Comparison of ENCODE assay signal across 8 mouse cellular contexts in the genomic region with DNA sequence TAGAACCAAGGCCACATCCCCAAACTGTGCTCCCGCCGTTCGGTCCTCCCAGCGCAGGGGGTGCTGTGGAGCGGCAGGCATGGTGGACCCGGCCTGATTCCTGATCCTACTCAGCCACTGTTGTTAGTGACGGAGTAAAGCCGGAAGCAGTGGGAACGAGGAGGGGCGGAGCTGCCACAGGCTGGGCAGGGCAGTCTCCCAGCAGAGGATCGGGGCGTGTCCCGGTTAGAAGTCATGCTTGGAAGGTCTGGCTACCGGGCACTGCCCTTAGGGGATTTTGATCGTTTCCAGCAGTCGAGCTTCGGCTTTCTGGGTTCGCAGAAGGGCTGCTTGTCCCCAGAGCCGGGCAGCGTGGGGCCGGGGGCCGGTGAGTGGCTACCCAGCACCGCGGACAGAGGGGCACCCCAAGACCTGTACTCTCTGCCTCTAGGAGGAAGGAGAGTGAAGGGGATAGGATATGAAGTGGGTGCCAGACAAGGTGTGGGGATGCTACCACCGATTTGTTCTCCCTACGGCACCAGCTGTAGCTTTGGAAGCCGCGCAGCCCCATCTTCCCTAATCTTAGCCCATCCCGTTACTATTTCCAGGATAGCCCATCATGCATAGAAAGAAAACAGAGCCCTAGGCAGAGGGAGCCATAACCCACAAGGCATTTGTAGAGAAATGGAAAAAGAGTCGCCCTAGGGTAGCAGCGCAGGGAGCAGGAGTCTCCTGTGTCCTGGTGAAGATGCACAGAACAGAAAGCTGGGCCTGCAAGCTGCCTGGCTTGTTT. TPM values are rescaled to one million over a fixed set of nuclear protein-coding genes. Genes with fewer than 3 reads are reported as not detected.
DNase-seq lines count a peak whose midpoint lies in the region; ATAC-seq and TF ChIP-seq lines count a peak whose summit lies in the region.

Gene Stoml1 (plus strand): TSS at position 132 of the 772 bp plus-strand sequence.

- no peaks in the 10 kb centered on the region for H3K9me3 ChIP-seq in G1E (replicated peaks)
- no peaks in the 10 kb centered on the region for H3K9me3 ChIP-seq in forebrain, postnatal 0 days (ENCODE audit: low read length)
- no peaks in the 10 kb centered on the region for H3K9me3 ChIP-seq in lung, embryonic 15.5 days

- ATAC-seq in G1E (ENCODE audit: extremely low read depth, insufficient number of reproducible peaks, low FRiP score, poor library complexity, severe bottlenecking): peak; percentile 91
- peak; percentile 99 for ATAC-seq in forebrain, postnatal 0 days
- ATAC-seq in lung, embryonic 15.5 days (ENCODE audit: borderline replicate concordance, extremely low read depth, low FRiP score, low TSS enrichment): peak; percentile 96

- TF ChIP-seq CTCF in G1E (IDR thresholded peaks at IDR 0.05; ENCODE audit: low read depth, low read length): peak; percentile 74
- peak; percentile 97 for TF ChIP-seq CTCF in forebrain, postnatal 0 days (IDR thresholded peaks at IDR 0.05; ENCODE audit: low read depth)

- peak within 1 kb of the TSS; percentile 76 for H3K27ac ChIP-seq in forebrain, postnatal 0 days (ENCODE audit: low read depth, low read length)
- peak within 1 kb of the TSS; percentile 56 for H3K27ac ChIP-seq in lung, embryonic 15.5 days

- H3K27me3 ChIP-seq in G1E (ENCODE audit: insufficient read depth, low read length): no peaks in the 10 kb centered on the region
- no peaks in the 10 kb centered on the region for H3K27me3 ChIP-seq in forebrain, postnatal 0 days (ENCODE audit: insufficient read depth, low read length)
- no peaks in the 10 kb centered on the region for H3K27me3 ChIP-seq in lung, embryonic 15.5 days

- WGBS in forebrain, postnatal 0 days: 2% methylated on average over 31 of the region's 31 CpGs
- under 1% methylated on average over 31 of the region's 31 CpGs for WGBS in lung, embryonic 15.5 days

- peak; percentile 88 for DNase-seq in G1E (ENCODE audit: low spot score)
- peak; percentile 93 to 94 for DNase-seq in cerebellum, adult 18-20 months
- peak; percentile 93 for DNase-seq in forebrain, postnatal 0 days
- peak; percentile 96 for DNase-seq in heart, postnatal 4 days
- peak; percentile 90 to 91 for DNase-seq in layer of hippocampus, adult 8-10 months (ENCODE audit: low spot score in 2 of 2)
- DNase-seq in ovary, adult 18-20 months (ENCODE audit: low spot score): peak; percentile 92
- peak; percentile 93 for DNase-seq in thymus, postnatal 0 days (ENCODE audit: low spot score)

- peaks cover 31% of the 10 kb centered on the region for H3K36me3 ChIP-seq in G1E (replicated peaks)
- H3K36me3 ChIP-seq in forebrain, postnatal 0 days (ENCODE audit: insufficient read depth): peaks cover 27% of the 10 kb centered on the region
- H3K36me3 ChIP-seq in lung, embryonic 15.5 days: peaks cover 8% of the 10 kb centered on the region

- H3K4me3 ChIP-seq in G1E (ENCODE audit: low read depth, low read length): peak within 1 kb of the TSS; percentile 77
- peak within 1 kb of the TSS; percentile 82 for H3K4me3 ChIP-seq in forebrain, postnatal 0 days (ENCODE audit: low read depth, low read length)
- peak within 1 kb of the TSS; percentile 78 for H3K4me3 ChIP-seq in lung, embryonic 15.5 days

- H3K9ac ChIP-seq in forebrain, postnatal 0 days: peak within 1 kb of the TSS; percentile 86
- peak within 1 kb of the TSS; percentile 70 for H3K9ac ChIP-seq in lung, embryonic 15.5 days

- H3K4me2 ChIP-seq in forebrain, postnatal 0 days (ENCODE audit: low read depth): peak within 1 kb of the TSS; percentile 75
- peak within 1 kb of the TSS; percentile 75 for H3K4me2 ChIP-seq in lung, embryonic 15.5 days

- H3K4me1 ChIP-seq in G1E (ENCODE audit: insufficient read depth, low read depth, low read length): peaks cover 60% of the 10 kb centered on the region
- 0 out of 2 replicates have a peak, but pooled peaks cover 3% of the 10 kb centered on the region for H3K4me1 ChIP-seq in forebrain, postnatal 0 days (ENCODE audit: insufficient read depth)
- peaks cover 19% of the 10 kb centered on the region for H3K4me1 ChIP-seq in lung, embryonic 15.5 days

RNA-seq across cellular contexts. Expression of gene Stoml1, which starts in this region (rescaled TPM):
- total RNA-seq in G1E (2014; fragmentation: Nextera tagmentation) (7.4 and 8.6 TPM in 2 replicates), G1E (2017) (6.9 and 8.8 TPM in 2 replicates)
- polyA plus RNA-seq in G1E (2012): 6.0 and 6.4 TPM in 2 replicates
- total RNA-seq in forebrain, postnatal 0 days (2014; rRNA removed): 148 and 149 TPM in 2 replicates
- polyA plus RNA-seq in forebrain, postnatal 0 days (2015; fragmentation: Nextera tagmentation; extraction: Ambion mirVana): 142 and 144 TPM in 2 replicates
- total RNA-seq in heart, postnatal 4 days (2021): 10 to 100 TPM; 14.2 to 17.1 TPM
- total RNA-seq in layer of hippocampus, adult 8-10 months (2022): 10 to 100 TPM; 65.2 to 77.4 (median 75.3) TPM
- polyA plus RNA-seq in lung, embryonic 15.5 days (2015; fragmentation: Nextera tagmentation; extraction: Ambion mirVana): 30.1 and 30.3 TPM in 2 replicates
- 48.3 and 55.1 TPM in 2 replicates for polyA plus RNA-seq in thymus, postnatal 0 days (2015; fragmentation: Nextera tagmentation; extraction: Ambion mirVana)

Comparison
In these comparisons a context has a peak if more than half of its experiments do, and no peak if none do; other contexts are left out.
1. Peak in every context shown above with its lines: DNase-seq, ATAC-seq, H3K4me3 ChIP-seq and H3K27ac ChIP-seq.